Mouse (Mus musculus): Measurements from ENCODE around the gene Khdc1b. TPM values are rescaled to one million over a fixed set of nuclear protein-coding genes. Genes with fewer than 3 reads are reported as not detected.
A peak's percentile ranks its signal among the peaks of the same experiment; 100 is the strongest.

Gene Khdc1b
- total RNA-seq, 2 experiments from 2014 or later = not detected

GRCm38 (mm10) chr1:21425654-21426053 lies 42.3 kb downstream of the Khdc1b start:
- TF ChIP-seq CTCF (IDR thresholded peaks at IDR 0.05) = no peak
- no peak for DNase-seq
- Histone ChIP-seq H3K4me3 (no peak overlapping the region), H3K27ac (no peak overlapping the region)
- intact Hi-C loops (cut with DNase I) = loop anchor here (5.0 kb wide), 1 partner anchor 102 kb away; no protein-coding TSS in a partner anchor

GRCm38 (mm10) chr1:21428079-21428478 lies 44.7 kb downstream of the Khdc1b start:
- peak overlapping the region; percentile 79 for H3K27ac ChIP-seq
- intact Hi-C loops (cut with DNase I) = loop anchor here (5.0 kb wide), 1 partner anchor 99 kb away; no protein-coding TSS in a partner anchor
- DNase-seq = peak; percentile 21

GRCm38 (mm10) chr1:21431666-21432065 lies 48.3 kb downstream of the Khdc1b start:
- Histone ChIP-seq H3K4me3 (no peak overlapping the region), H3K27ac (no peak overlapping the region)
- intact Hi-C loops (cut with DNase I) = no loop called here
- TF ChIP-seq CTCF (IDR thresholded peaks at IDR 0.05) = no peak
- no peak for DNase-seq

More at GRCm38 (mm10) chr1:21428079-21428478, 44.7 kb downstream of the Khdc1b start:
- no peak overlapping the region for H3K4me3 ChIP-seq
- no peak for TF ChIP-seq CTCF (IDR thresholded peaks at IDR 0.05)

GRCm38 (mm10) chr1:21434853-21435252 lies 51.5 kb downstream of the Khdc1b start:
- H3K27ac ChIP-seq = no peak overlapping the region
- DNase-seq = no peak
- no peak overlapping the region for H3K4me3 ChIP-seq
- intact Hi-C loops (cut with DNase I) = no loop called here
- no peak for TF ChIP-seq CTCF (IDR thresholded peaks at IDR 0.05)

Other genes with a start within 250 kb of the Khdc1b start
- 1 to 10 TPM in 1 of 2 experiments, under 1 TPM in 1; 0.97 to 1.3 TPM for gene Tmem14a, start 165.0 kb upstream of the Khdc1b start, total RNA-seq (2021)
- under 1 TPM; 0.46 to 0.47 TPM for gene Gsta3, start 143.0 kb upstream of the Khdc1b start, total RNA-seq (2021)
- gene Khdc1a, start 33.9 kb upstream of the Khdc1b start, total RNA-seq (2021) = not detected
- gene Khdc1c, start 15.2 kb upstream of the Khdc1b start, total RNA-seq (2021) = not detected

Data from gastrocnemius, adult 2 months (tissue).